Mouse (Mus musculus) kidney, adult 11 months (tissue): ENCODE measurements around the gene Fam234b.

Experiments
- DNase-seq: peaks from one replicate; pipeline ENCODE4 v3.0.0; 2022

Fam234b gene

GRCm38 (mm10) chr6:135187076-135187917 lies 10.5 kb upstream of the Fam234b start:
- DNase-seq: no peak

- no peak for DNase-seq
Measured at GRCm38 (mm10) chr6:135188629-135189028, 9.1 kb upstream of the Fam234b start.

- DNase-seq: no peak
Measured at GRCm38 (mm10) chr6:135190122-135190521, 7.7 kb upstream of the Fam234b start.

- no peak for DNase-seq
Measured at GRCm38 (mm10) chr6:135191906-135192305, 5.9 kb upstream of the Fam234b start.

- no peak for DNase-seq
Measured at GRCm38 (mm10) chr6:135192993-135193392, 4.8 kb upstream of the Fam234b start.

- DNase-seq: no peak
Measured at GRCm38 (mm10) chr6:135193733-135194132, 4.0 kb upstream of the Fam234b start.

- DNase-seq: no peak
Measured at GRCm38 (mm10) chr6:135194907-135195306, 2.9 kb upstream of the Fam234b start.

GRCm38 (mm10) chr6:135196707-135197106 lies 1.1 kb upstream of the Fam234b start:
- DNase-seq: peak; percentile 31

- DNase-seq: no peak
Measured at GRCm38 (mm10) chr6:135197446-135197845, 331 bp upstream of the Fam234b start.

GRCm38 (mm10) chr6:135198726-135199125 lies 949 bp downstream of the Fam234b start:
- no peak for DNase-seq

GRCm38 (mm10) chr6:135200122-135200957 lies 2.6 kb downstream of the Fam234b start:
- peak; percentile 56 for DNase-seq

GRCm38 (mm10) chr6:135202668-135203067 lies 4.9 kb downstream of the Fam234b start:
- no peak for DNase-seq

- no peak for DNase-seq
Measured at GRCm38 (mm10) chr6:135203737-135204136, 6.0 kb downstream of the Fam234b start.

- no peak for DNase-seq
Measured at GRCm38 (mm10) chr6:135204869-135205268, 7.1 kb downstream of the Fam234b start.

- DNase-seq: no peak
Measured at GRCm38 (mm10) chr6:135205802-135206201, 8.0 kb downstream of the Fam234b start.

GRCm38 (mm10) chr6:135206909-135207308 lies 9.1 kb downstream of the Fam234b start:
- no peak for DNase-seq

GRCm38 (mm10) chr6:135211169-135211568 lies 13.4 kb downstream of the Fam234b start:
- DNase-seq: no peak

GRCm38 (mm10) chr6:135212666-135213065 lies 14.9 kb downstream of the Fam234b start:
- no peak for DNase-seq

GRCm38 (mm10) chr6:135218330-135218729 lies 20.6 kb downstream of the Fam234b start:
- DNase-seq: no peak

- no peak for DNase-seq
Measured at GRCm38 (mm10) chr6:135219916-135220315, 22.1 kb downstream of the Fam234b start.

GRCm38 (mm10) chr6:135223786-135224416 lies 26.1 kb downstream of the Fam234b start:
- DNase-seq: no peak

- DNase-seq: no peak
Measured at GRCm38 (mm10) chr6:135228465-135228941, 30.7 kb downstream of the Fam234b start.

GRCm38 (mm10) chr6:135230586-135230985 lies 32.8 kb downstream of the Fam234b start:
- no peak for DNase-seq
